Mouse (Mus musculus): ENCODE measurements around the gene Zcchc24. TPM values are rescaled to one million over a fixed set of nuclear protein-coding genes. Genes with fewer than 3 reads are reported as not detected.

Zcchc24 gene
- polyA plus RNA-seq, 1 experiment from 2014 or later, result 11.4 TPM

Other genes starting within 250 kb of the Zcchc24 start
- gene Ppif, start 74.9 kb downstream of the Zcchc24 start, polyA plus RNA-seq (2014; fragmentation: Nextera tagmentation; extraction: Ambion mirVana), result 36.2 and 37.4 TPM in 2 replicates
- 3.0 and 4.0 TPM in 2 replicates for gene Anxa11, start 73.1 kb upstream of the Zcchc24 start, polyA plus RNA-seq (2014; fragmentation: Nextera tagmentation; extraction: Ambion mirVana)
- not detected in 2 replicates for gene Plac9a, start 134.1 kb upstream of the Zcchc24 start, polyA plus RNA-seq (2014; fragmentation: Nextera tagmentation; extraction: Ambion mirVana)
- gene Tmem254a, start 158.6 kb upstream of the Zcchc24 start, polyA plus RNA-seq (2014; fragmentation: Nextera tagmentation; extraction: Ambion mirVana), result 1.5 and 4.0 TPM in 2 replicates
- gene Cphx1, start 169.3 kb upstream of the Zcchc24 start, polyA plus RNA-seq (2014; fragmentation: Nextera tagmentation; extraction: Ambion mirVana), result not detected in 2 replicates
- 5.7 and 6.5 TPM in 2 replicates for gene Duxbl1, start 209.5 kb upstream of the Zcchc24 start, polyA plus RNA-seq (2014; fragmentation: Nextera tagmentation; extraction: Ambion mirVana)